Mouse (Mus musculus) neural tube, embryonic 10.5 days (tissue): ENCODE results near the gene Foxn3.

Experiments used
- DNase-seq: peaks from one replicate; pipeline ENCODE4 v3.0.0-alpha.2; 2017; ENCODE audit warnings: low spot score; ENCODE audit errors: extremely low spot score

Foxn3 gene

DNA sequence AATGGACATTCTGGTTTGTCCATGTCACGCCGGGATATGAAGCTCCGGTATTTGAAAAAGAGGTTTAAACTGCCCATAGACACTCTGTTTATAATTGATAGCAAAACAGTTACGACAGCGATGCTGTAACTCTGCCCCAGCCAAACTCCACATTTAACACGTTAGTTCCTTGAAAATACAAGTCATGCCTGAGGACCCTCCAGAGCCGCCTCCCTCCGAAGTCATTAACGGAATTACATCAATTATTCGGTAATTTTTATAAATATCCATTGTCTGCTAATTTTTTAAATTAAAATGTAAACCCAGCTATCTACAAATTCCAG is 554 bp downstream of the Foxn3 start:
- peak; percentile 45 for DNase-seq

DNA sequence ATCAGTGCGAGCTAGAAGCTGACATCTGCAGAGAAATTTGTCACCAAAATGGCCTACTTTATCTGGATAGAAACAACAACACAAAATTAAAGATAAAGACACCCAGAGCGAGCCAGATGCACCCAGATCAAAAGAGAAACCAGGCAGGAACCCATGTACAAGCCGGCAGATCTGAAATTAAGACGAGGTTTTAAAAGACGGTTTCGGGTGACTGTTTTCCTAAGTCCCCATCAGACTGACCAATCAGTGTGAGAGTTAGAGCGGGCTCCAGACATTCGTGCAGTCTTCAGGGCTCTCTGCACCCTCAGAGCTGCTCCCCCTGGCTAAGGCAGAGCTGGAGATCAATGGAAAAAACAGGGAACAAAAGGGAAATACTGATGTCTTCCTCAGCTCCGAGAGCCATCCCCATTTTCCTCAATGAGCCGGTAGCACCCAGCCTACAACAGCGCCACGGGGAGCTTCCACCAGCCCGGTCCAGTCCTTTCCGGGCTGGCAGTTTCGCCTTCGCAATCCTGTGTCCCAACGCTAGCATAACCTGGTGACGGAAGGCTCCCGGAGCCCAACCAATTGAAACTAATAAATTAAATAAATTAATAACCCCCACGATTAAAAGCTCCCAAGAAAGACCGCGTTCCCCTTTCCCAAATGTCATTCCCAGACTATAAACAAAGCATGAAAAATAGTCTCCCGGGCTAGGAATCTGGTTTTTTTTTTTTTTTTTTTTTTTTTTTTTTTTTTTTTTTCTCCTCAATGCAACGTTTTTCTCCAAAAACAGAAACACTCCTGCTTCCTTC is 1.1 kb downstream of the Foxn3 start:
- peak; percentile 74 for DNase-seq

GRCm38 (mm10) chr12:99561333-99561766 is 2.0 kb downstream of the Foxn3 start:
- DNase-seq, result peak; percentile 46

DNA sequence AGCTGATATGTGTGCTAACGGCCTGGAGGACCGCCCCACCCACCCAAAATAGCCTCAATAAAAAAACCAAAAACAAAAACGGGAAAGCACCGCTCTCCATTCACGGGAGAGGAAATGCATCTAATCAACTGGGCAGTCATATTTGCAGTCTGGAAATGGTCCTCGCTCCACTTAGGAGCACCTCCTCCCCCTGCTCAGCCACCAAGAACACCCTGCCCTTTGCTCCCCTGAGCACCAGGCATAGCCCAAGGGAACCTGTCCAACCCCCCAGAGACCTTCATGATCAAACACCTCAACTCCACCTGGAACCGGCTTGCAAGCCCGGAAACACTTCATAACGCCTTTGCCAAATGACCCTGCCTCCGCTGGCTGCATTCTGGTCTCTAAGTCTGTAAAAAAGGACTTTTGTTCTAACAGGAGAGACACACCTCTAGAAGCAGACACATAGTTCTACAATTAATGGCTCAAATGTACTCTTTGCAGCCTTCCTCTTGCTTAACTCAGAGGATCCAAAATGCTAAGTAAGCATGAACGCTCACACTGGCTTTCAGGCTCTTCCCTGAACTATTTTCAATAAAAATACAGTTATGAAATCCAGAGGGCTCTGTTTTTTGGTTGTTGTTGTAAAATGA is 2.6 kb downstream of the Foxn3 start:
- no peak for DNase-seq

- no peak for DNase-seq
These were observed 3.9 kb downstream of the Foxn3 start for GRCm38 (mm10) chr12:99559483-99559882.

- DNase-seq, result no peak
These were observed 4.9 kb downstream of the Foxn3 start for GRCm38 (mm10) chr12:99558476-99558875.

GRCm38 (mm10) chr12:99557498-99557897 is 5.9 kb downstream of the Foxn3 start:
- DNase-seq, result no peak

DNA sequence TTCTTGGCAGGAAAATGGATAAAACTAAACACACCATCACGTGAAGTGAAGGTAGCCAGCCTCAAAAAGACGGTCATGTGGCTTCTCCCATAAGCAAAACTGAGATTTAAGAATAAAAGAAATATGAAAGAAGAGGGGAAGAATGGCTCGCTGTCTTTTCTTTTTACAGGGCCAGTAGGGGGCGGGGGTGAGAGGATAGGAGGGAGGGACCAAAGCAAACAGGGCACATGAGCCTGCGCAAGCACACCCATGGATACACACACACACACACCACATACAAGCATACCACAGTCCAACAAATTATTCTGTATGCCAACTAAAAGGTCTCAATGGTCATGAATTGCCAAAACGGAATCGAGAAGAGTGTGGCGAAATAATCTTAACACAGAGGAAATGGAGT is 12.8 kb downstream of the Foxn3 start:
- no peak for DNase-seq

- DNase-seq, result no peak
These were observed 13.6 kb downstream of the Foxn3 start for GRCm38 (mm10) chr12:99549811-99550210.

- DNase-seq, result no peak
These were observed 15.0 kb downstream of the Foxn3 start for GRCm38 (mm10) chr12:99548419-99548818.

- DNase-seq, result no peak
These were observed 16.1 kb downstream of the Foxn3 start for GRCm38 (mm10) chr12:99547295-99547694.

GRCm38 (mm10) chr12:99545270-99545770 is 18.1 kb downstream of the Foxn3 start:
- DNase-seq, result no peak

DNA sequence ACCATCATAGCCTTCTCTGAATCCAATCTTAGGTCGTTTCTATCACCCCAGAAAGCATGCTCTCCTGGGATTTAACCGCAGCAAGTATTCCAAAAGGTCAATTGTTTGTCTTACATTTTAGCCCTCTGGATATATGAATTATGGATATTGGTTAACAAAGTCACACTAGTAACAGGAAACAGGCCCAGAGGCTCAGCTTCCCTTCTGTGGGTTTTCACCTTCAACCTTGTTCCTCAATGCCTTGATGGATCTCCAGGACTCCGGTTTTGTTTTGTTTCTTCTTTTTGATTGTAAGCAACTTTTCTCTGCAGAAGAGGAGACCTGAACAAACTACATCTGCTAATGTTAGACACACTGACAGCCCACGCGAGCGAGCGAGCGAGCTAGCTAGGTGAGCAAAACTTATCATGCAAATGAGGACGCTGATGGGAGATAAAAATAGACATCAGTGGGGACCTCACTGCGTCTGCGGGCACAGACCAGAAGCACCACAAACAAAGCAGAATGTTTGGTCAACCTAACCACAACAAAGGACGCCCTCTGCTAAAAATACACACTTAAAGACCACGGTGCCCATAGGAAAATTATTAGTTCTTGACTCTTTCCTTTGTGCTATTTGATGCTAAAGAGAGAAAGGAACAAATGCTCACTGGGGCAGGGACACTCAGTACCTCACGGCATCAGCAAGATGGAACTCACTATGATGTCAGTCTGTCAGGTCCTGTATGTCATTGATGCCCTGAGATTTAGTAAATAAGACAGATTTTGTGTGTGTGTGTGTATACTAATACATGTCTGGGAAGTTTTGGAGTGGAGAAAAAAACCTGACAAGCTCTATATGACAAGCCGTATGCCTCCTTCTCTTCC is 18.9 kb downstream of the Foxn3 start:
- DNase-seq, result no peak

DNA sequence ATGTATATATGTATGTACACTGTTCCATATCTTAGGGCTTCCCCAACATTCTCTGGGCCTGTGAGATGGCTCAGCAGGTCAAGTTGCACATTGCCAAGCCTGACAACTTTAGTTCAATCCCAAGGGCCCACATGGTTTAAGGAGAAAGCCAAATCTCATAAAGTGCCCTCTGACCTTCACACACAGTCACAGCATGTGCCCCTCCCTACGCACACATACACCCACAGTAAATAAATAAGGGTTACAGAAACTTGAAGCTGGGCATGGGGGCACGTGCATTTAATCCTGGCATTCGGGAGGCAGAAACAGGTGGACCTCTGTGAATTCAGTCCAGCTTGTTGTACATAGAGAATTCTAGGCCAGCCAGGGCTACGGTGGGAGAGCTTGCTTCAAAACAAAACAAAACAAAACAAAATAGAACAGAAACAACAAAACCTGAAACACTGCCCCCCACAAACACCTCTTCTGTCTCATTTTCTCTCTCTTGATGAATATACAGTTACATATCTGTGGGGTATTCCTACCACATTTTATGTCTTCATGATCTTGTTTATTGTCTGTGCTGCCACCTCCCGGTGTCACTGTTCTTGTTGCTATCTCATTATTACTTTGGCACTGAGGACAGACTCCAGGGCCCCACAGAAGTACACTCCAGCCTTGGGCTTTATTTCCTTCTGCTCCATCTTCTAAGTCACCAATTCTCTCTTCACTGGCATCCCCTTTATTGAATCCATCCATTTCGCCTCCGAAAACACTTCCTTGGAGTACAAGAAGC is 19.8 kb downstream of the Foxn3 start:
- no peak for DNase-seq

DNA sequence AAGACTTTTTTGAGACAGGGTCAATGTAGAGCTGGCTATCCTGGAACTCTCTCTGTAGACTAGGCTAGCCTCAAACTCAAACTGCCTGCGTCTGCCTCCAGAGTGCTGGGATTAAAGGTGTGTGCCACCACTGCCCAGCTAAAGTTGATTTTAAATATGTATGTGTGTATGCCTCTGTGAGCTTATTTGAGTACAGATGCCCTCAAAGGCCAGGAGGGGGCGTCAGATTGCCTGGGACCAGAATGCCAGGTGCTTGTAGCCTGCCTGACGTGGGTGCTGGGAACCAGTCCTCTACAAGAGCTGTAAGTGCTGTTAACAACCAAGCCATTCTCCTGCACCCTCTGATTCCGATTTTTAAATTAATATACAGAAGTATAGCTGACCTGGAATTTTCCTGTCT is 23.2 kb downstream of the Foxn3 start:
- DNase-seq, result no peak

DNA sequence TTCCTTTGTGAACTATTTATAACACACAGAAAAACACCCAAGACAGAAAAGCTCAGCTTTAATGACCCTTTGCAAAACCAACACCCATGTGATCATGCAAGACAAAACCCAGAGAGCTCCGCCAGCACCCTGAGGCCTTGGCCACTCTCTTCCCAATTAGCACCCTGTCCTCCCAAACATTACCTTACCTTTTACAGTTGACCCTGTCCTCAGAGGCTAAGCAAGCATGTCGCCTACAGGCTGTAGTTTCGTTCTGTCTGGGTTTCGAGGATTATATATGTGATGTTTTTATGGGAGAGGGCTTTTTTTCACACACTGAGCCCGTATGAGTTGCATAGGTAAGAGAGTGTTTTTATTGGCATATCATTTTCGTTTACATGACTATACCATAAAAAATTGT is 26.1 kb downstream of the Foxn3 start:
- no peak for DNase-seq

- no peak for DNase-seq
These were observed 27.0 kb downstream of the Foxn3 start for GRCm38 (mm10) chr12:99536426-99536825.

DNA sequence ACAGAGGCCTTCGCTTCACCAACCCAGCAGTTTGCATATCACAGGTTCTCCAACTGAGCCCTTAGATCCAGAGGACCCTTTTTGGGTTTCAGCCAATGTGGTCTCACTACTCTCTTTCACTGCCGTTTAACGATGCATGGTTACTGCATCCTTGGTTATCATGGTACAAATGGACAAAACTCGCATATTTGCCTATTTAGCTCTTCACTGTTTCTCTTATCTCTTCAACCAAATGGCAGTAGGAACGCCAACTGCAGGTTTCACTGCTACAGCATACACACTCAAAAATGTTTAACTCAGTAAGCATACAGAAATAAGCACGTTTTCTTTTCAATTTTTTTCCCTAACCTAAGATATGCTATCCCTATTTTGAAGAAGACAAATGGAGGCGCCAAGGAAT is 31.0 kb downstream of the Foxn3 start:
- DNase-seq, result no peak

- peak; percentile 40 for DNase-seq
These were observed 33.5 kb downstream of the Foxn3 start for GRCm38 (mm10) chr12:99529687-99530411.

DNA sequence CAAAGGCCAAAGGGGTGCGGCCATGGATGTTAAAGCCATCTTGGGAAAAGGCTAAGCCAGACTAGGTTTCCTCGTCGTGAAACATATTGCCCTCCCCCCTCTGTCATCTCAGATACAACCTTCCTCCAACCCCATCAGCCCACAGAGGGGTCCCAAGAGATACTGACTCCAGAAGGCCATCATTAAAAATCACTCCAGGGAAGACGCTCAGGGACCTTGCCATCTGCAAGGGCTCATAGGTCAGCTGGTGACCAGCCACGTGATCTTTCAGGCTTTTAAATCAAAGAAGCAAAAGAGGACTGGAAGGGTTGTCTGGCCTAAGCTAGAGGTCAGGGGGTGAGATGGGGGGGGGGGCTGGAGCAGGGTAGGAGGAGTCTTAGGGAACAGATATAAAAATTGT is 34.4 kb downstream of the Foxn3 start:
- peak; percentile 39 for DNase-seq

GRCm38 (mm10) chr12:99527452-99527851 is 35.9 kb downstream of the Foxn3 start:
- DNase-seq, result no peak
